Comparison of ENCODE assay signal across 26 mouse cellular contexts in the genomic region with DNA sequence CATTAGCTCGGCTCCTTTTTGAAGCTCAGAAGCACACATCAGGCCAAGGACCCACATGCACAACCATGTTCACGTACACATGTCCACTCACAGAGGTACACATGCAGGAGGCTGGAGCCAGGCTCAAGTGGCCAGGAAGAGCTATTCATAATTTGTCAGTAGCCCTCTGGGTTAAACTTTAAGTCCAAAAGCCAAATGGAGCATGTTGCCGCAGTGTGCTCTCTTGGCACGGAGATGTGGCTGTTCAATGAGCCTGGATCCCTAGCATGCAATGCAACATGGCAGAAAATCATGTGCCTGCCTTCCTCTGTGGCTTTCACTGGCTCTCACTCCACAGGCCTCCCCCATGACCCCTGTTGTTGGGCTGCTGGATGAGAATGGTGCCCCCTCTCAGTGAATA. TPM values are rescaled to one million over a fixed set of nuclear protein-coding genes. Genes with fewer than 3 reads are reported as not detected.
"Had no signal": no experiment of that assay in that cellular context is flagged by ENCODE, and none has a peak within 500 bp of the region (broad histone marks: within the 10 kb centered on the region; RNA-seq: fewer than 3 reads in every experiment).

No protein-coding gene starts in this region.

- H3K36me3 ChIP-seq: embryonic facial prominence, embryonic 10.5 days; embryonic facial prominence, embryonic 12.5 days; embryonic facial prominence, embryonic 13.5 days; embryonic facial prominence, embryonic 15.5 days; forebrain, embryonic 10.5 days; forebrain, embryonic 12.5 days; forebrain, embryonic 15.5 days had no signal

- H3K27me3 ChIP-seq: embryonic facial prominence, embryonic 13.5 days; embryonic facial prominence, embryonic 15.5 days; forebrain, embryonic 13.5 days; forebrain, embryonic 15.5 days had no signal

- ATAC-seq: forebrain, embryonic 13.5 days; forebrain, embryonic 14.5 days; forebrain, embryonic 15.5 days; forebrain, embryonic 16.5 days; forebrain, postnatal 0 days had no signal

- H3K4me2 ChIP-seq: embryonic facial prominence, embryonic 12.5 days; embryonic facial prominence, embryonic 13.5 days; embryonic facial prominence, embryonic 15.5 days; forebrain, embryonic 12.5 days; forebrain, embryonic 13.5 days; forebrain, embryonic 15.5 days had no signal

- H3K9ac ChIP-seq: embryonic facial prominence, embryonic 12.5 days; embryonic facial prominence, embryonic 13.5 days; embryonic facial prominence, embryonic 15.5 days; forebrain, embryonic 12.5 days; forebrain, embryonic 13.5 days; forebrain, embryonic 15.5 days; forebrain, postnatal 0 days had no signal

- H3K27ac ChIP-seq: embryonic facial prominence, embryonic 10.5 days; embryonic facial prominence, embryonic 12.5 days; embryonic facial prominence, embryonic 13.5 days; embryonic facial prominence, embryonic 15.5 days; forebrain, embryonic 10.5 days; forebrain, embryonic 12.5 days; forebrain, embryonic 13.5 days; forebrain, embryonic 15.5 days; gastrocnemius, adult 2 months; heart, adult 2 months had no signal

- H3K4me1 ChIP-seq: embryonic facial prominence, embryonic 12.5 days had no signal

- DNase-seq: cerebellum, adult 2 months; cerebellum, adult 9-10 months; cerebellum, adult 9-11 months; cerebellum, postnatal 25 days; cerebellum, postnatal 36 days; embryo, embryonic 11 days; forebrain, postnatal 0 days; gastrocnemius, adult 2 months; gastrocnemius, postnatal 10 days; gastrocnemius, postnatal 14 days; gastrocnemius, postnatal 25 days; gastrocnemius, postnatal 36 days; heart, adult 11 months; heart, adult 18-20 months; heart, adult 2 months had no signal

- H3K9me3 ChIP-seq: embryonic facial prominence, embryonic 10.5 days; embryonic facial prominence, embryonic 12.5 days; embryonic facial prominence, embryonic 13.5 days; embryonic facial prominence, embryonic 15.5 days; forebrain, embryonic 10.5 days; forebrain, embryonic 12.5 days; forebrain, embryonic 13.5 days; forebrain, embryonic 15.5 days had no signal

- H3K4me3 ChIP-seq: embryonic facial prominence, embryonic 10.5 days; embryonic facial prominence, embryonic 12.5 days; embryonic facial prominence, embryonic 13.5 days; embryonic facial prominence, embryonic 15.5 days; erythroblast, embryonic 14.5 days; forebrain, embryonic 10.5 days; forebrain, embryonic 12.5 days; forebrain, embryonic 13.5 days; forebrain, embryonic 15.5 days; gastrocnemius, adult 2 months; heart, adult 2 months had no signal

RNA-seq across cellular contexts. Expression of gene Insyn1, which starts 57.6 kb away (rescaled TPM):
- polyA plus RNA-seq: erythroblast, embryonic 14.5 days had no signal
